Mouse (Mus musculus) left cerebral cortex, postnatal 25 days (tissue): ENCODE results near the gene Zdhhc14. TPM values are rescaled to one million over a fixed set of nuclear protein-coding genes. Genes with fewer than 3 reads are reported as not detected.
A peak's percentile ranks its signal among the peaks of the same experiment; 100 is the strongest.

Experiments
- DNase-seq, 2 experiments: peaks; one replicate each; pipeline ENCODE4 v3.0.0; 2022; ENCODE audit warnings: low spot score in 2 of 2, mixed read lengths in 1 of 2
- intact Hi-C: fragments of 180-260 bp; cut with DNase I; formaldehyde crosslinking; loops from one replicate; pipeline ENCODE4 v1.15.1; 2025
- total RNA-seq, 2 experiments: library from RNA; stranded (reverse); gene quantifications; 2 replicates each; pipeline ENCODE4 v1.2.3; 2021

The Zdhhc14 gene
- total RNA-seq, 2 experiments from 2014 or later, result 51.3 to 53.2 TPM

DNA sequence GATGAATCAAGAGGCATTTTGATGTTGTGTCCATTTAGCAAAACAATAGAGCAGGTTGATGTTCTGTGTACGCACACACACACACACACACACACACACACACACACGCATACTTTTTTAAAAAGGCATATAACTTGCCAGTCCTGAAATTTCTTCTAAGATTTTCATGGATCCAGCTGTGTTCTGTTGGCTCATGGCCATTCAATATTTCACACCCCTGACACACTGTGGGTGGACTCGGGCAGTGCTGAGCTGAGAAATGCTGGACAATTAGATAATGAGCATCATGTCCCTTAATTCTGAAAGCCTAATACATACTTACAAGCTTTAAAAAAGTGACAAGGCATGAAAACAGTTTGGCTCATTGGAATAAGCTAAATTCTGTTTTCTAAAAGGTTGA is 200.3 kb downstream of the Zdhhc14 start:
- DNase-seq, result no peak
- intact Hi-C loops, result no loop called here

DNA sequence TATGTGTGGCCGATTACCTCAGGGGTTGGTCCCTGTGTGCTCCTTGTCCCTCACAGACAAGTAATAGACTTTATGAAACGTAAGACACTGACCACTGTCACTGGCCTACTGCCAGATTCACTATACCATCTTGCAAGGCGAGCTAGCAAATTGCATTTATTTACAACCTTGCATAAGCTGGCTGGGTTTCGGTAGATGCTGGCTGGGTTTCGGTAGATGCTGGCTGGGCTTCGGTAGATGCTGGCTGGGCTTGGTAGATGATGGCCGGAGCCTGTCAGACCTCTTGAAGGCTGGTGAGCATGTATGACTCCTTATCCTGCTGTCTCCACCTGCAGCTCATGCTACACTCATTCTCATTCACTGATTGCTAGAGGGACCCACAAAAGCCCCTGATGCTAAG is 200.9 kb downstream of the Zdhhc14 start:
- DNase-seq, result no peak
- intact Hi-C loops, result no loop called here

DNA sequence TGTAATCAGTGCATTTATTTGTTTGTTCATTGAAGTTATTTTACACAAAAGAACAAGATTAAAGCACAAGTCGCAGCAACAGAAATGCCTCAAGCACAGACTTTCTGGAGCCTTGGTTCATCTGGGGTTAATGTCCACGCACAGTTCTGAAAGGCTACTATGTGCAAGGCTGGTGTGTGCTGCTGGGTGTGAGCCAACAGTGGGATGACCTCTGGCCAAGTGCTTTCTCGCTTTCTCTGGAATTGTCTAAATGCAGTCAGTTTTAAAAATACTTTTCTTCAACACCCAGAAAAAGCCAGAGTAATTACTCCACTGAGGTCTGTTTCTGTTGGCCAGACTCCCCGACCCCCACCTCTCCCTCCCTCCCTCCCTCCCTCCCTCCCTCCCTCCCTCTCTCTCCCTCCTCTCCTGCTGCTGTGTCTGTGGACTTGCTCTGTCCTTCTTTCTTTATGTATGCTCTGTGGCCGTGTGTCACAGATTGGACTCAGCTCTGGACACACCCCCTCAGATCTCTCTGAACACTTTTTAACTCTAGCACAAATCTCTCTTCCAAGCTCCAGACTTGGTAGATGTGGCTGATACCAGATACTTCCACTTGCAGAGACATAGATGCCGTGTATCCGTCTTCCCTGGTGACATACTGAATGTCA is 206.2 kb downstream of the Zdhhc14 start:
- no peak for DNase-seq
- intact Hi-C loops, result no loop called here

DNA sequence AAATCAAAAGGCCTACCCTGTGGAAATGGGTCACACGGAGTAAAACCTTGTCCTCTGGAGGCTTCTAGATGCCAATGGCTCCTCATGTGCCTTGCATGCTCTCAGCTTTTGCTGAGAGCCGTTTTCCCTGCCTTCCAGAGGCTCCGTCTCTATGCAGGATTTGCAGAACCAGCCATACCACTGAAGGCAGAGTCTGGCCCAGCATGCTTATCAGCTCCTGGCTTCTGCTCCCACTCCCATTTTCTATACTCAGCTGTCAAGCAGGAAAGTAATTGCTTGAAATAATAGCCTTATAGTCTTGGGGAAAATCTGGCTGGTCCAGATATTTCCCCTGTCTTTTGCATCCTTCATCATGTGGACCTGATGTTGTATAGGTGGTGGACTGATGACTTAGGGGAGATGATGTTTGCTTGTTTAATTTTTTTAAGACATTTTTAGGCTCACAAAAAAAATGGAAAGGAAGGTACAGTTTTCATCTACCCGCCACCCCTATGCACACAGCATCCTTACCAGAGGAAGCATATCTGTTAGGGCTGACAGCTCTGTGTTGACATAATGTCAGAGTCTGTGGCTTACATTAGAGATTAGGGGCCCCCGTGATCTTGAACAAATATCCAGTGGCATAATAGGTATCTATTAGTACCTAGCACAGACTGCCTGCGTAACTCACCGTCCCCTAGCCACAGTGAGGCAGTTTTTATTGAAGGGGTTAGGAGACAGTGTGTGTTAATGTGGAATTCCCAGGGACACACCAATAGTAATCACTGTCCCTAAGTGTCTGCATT is 218.2 kb downstream of the Zdhhc14 start:
- intact Hi-C loops, result no loop called here
- DNase-seq, result no peak

DNA sequence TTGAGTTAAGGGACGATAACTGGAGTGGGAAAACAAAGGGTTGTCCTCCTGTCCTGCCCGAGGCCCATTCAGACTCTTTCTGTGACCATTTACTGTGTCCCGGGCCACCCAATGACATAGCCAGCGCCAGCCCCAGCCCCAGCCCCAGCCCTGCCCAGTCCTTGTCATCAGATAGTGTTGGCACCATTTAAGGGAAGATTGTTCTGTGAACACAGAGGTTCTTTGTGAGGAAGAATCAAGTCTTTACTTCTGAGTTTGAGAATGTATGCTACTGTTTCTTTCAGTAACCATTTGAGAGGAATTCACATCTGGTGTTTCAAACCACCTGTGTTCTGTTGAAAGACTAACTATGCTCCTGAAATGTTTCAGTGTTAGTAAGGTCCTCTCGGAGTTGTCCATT is 219.5 kb downstream of the Zdhhc14 start:
- intact Hi-C loops, result no loop called here
- peak in 1 of 2 experiments; percentile 13 for DNase-seq

DNA sequence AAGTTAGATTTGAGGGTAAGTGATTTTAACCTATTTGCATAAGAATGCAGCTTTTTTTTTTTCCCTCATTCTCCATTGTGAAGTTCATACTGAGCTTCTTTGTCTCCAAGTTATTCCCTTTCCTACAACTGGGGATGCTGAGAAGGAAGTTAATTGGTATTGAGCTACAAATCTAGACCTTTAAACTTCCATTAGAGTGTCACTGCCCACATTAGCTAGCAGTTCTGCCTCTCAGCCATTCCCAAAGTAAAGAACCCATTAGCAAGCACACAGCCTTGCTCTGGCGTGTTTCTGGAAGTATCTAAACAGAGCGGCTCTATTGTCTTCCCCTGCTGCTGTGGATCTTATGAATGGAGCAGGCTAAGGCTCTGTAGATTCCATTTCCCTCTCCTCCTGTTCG is 220.8 kb downstream of the Zdhhc14 start:
- intact Hi-C loops, result no loop called here
- no peak for DNase-seq

DNA sequence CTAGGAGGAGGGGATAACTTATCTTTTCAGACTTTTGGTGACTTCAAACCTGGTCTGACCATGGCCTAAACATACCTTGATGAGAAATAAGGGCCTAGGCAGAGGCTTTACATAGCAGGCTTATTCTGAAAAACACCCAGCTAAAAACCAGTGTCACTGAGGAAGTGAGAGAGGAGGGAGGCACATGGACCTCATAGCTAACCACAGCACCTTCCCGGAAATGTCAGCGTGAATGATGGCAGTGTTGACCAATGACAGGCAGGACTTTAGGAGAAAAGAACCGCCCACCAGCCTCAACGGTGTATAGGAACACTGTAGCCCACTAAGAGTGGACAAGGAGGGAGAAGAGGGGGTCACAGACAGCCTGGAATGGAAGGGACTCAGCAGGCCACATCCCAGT is 224.6 kb downstream of the Zdhhc14 start:
- DNase-seq, result no peak

DNA sequence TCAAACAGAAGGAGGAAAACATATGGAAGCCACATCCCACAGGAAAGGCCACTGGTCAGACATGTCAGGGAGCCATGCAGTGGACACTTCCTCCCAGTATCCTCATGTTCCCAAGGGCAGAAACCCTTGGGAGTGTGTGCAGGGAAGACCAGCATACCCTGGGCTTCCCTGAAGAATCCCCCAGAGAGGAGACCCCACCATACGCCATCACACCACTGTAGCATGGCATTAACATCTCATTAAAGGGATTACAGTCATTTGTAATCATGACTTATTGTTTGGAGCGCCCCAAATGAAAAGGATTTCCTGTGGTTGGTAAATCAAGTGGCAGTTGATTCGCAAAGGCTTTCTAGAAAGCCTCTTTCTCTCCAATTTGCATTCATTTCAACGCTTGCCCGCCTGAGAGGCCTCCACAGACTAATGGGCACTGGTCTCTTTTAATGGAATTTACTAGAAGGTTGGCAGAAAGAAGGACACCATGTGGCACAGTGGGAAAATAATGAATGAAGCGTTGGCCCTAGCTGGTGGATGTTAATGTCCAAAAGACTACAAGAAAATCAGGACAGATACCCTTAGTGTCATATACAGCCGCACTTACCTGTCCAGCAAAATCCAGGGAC is 226.5 kb downstream of the Zdhhc14 start:
- no peak for DNase-seq
- intact Hi-C loops, result no loop called here

More for the DNA sequence above, 224.6 kb downstream of the Zdhhc14 start:
- intact Hi-C loops, result no loop called here

DNA sequence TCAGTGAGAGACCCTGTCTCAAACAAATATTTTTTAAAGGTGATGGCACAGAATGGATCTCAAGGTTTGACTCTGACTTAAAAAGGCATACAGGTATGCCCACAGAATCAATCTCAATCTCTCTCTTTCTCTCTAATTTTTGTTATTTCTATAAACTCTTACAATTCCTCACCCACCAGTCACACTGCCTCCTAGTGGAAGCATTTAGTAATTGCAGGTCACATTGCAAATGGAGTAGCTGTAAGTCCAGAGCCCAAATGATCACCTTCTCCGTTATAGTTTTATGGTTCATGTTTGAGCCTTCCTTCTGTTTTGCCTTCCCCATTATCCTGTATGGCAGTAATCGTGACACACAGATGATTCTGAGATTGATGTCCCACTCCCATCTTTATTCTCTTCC is 230.4 kb downstream of the Zdhhc14 start:
- no peak for DNase-seq
- intact Hi-C loops, result no loop called here

DNA sequence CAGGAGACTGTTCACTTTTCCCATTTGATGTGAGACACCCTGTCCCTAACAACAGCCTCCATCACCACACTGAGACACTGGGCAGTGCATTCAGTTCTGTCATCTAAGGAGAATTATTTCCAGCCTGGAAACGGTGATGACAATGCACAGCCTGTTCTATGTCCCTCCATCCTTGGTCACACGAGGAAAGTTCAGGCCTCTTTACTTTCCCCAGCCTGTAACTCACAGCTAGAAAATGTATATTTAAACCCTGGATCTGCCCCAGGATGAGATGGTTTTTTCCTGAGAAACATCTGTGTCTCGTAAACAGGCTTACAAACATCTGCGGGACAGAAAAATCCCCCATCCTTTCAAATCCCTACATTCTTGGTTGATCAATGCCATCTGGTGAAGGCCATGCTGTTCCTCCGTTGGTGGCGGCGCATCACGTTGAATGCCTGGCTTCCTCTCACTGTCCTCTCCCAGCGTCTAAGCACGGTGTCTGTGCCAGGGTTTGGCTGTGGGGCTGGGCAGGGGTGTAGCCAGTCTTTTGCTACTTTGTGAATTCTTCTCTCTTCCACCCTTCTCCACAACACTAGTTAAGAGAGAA is 231.3 kb downstream of the Zdhhc14 start:
- intact Hi-C loops, result no loop called here
- no peak for DNase-seq

DNA sequence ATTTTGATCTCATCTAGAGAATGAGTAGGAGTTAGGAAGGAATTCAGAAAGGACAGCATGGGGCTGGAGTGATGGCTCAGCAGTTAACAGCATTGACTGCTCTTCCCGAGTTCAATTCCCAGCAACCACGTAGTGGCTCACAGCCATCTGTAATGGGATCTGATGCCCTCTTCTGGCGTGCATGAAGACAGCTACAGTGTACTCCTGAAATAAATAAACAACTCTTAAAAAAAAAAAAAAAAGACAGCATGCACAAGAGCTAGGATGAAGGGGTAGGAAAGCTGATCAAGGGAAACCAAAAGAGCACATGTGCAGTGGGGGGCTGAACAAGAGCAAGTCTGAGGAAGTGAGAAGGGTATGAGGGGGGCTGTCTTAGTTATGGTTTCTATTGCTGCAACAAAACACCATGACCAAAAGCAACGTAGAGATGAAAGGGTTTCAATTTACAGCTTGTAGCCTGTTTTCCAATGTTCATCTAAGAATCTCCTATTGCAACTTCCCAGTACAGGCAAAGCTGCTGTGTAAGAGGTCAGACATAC is 237.3 kb downstream of the Zdhhc14 start:
- intact Hi-C loops, result no loop called here
- no peak for DNase-seq

DNA sequence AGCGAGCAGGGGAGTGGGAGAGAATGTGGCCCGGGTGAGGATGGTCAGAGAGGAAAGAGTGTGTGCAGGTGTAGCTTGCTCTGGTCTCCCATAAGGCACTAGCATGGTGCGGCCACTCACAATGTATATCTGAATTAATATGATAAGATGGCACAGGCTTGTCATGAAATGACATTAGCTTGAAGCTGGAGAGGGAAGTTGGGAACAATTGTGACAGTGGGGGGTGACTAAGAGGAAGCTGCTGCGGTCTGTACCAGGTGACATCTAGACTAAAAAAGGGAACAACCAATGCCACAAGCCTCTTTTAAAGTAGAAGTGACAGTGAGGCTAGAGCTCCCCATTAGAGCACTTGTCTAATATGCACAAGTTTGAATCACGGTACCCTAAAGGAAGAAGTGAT is 238.2 kb downstream of the Zdhhc14 start:
- intact Hi-C loops, result no loop called here
- no peak for DNase-seq

DNA sequence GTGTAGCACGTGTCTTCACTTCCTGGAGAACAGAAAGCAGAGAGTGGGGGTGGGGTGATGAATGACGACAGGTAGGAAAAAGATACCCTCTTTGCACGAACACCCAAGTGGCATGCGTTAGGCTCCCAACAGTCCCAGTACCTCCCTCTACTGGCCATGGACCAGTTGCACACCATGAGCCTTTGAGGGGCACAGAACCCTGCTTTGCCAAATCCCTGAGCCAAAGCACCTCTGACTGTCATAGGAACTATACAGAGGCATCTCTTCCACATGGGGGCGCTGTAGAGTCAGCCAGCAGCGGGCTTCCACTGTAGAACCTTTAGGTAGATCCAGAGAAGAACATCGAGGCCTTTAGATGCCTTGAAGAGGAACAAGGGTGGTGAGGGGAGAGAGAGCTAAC is 241.0 kb downstream of the Zdhhc14 start:
- peak; percentile 31 to 52 for DNase-seq

DNA sequence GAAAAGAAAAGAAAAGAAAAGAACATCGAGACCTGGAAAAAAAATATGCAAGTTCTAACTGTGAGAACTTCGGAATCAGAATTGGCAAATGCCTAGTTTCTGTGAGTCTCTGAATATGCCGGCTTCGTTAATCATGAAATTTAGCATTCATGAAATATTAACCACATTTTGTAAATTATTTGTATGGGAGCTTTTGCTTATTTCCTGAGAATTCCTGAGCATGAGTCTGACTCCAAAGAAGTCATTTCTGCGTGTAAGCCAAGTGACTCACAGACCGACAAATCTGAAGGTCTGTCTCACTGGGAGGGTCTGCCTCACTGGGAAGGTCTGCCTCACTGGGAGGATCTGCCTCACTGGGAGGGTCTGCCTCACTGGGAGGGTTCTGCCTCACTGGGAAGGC is 248.7 kb downstream of the Zdhhc14 start:
- intact Hi-C loops, result no loop called here
- no peak for DNase-seq

More for the DNA sequence above, 241.0 kb downstream of the Zdhhc14 start:
- intact Hi-C loops, result loop anchor here (1.0 kb wide), 1 partner anchor 293 kb away; the partner anchor contains the start of gene Tmem242

DNA sequence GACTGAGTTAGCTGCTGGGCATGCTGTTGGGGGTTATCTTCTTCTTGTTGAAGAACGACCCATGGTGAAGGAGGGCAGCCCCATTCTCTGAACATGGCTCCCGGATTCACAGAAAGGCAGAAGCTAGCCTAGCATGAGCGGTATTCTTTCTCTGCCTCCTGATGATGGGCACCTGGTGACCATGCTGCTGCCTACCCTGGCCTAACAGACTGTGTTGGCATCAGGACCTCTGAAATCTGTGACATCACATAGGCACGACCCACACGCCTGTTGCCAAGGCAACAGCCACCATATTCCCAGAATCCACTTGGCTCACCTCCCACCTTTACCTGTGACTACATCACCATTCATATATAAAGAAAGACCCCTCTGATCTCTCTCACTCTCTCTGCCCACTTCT is 251.7 kb downstream of the Zdhhc14 start:
- intact Hi-C loops, result no loop called here
- DNase-seq, result no peak

DNA sequence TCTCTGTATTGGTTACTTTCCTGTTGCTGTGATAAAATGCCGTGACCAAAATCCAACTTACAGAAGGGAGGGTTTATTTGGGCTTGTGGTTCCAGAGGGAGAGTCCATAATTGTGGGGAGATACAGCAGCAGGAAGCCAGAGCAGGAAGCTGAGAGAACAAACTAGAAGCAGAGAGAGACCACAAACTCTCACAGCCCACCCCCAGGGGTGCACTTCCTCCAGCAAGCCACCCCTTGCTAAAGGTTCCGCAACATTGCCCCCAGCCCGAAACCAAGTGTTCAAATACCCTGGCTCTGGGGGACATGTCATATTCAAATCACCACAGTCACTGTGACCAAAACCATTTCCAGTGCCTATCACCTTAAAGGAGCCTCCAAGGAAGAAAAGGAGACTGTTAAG is 254.0 kb downstream of the Zdhhc14 start:
- intact Hi-C loops, result loop anchor here (5.0 kb wide), 1 partner anchor 254 kb away; the partner anchor contains the start of gene Zdhhc14
- no peak for DNase-seq

DNA sequence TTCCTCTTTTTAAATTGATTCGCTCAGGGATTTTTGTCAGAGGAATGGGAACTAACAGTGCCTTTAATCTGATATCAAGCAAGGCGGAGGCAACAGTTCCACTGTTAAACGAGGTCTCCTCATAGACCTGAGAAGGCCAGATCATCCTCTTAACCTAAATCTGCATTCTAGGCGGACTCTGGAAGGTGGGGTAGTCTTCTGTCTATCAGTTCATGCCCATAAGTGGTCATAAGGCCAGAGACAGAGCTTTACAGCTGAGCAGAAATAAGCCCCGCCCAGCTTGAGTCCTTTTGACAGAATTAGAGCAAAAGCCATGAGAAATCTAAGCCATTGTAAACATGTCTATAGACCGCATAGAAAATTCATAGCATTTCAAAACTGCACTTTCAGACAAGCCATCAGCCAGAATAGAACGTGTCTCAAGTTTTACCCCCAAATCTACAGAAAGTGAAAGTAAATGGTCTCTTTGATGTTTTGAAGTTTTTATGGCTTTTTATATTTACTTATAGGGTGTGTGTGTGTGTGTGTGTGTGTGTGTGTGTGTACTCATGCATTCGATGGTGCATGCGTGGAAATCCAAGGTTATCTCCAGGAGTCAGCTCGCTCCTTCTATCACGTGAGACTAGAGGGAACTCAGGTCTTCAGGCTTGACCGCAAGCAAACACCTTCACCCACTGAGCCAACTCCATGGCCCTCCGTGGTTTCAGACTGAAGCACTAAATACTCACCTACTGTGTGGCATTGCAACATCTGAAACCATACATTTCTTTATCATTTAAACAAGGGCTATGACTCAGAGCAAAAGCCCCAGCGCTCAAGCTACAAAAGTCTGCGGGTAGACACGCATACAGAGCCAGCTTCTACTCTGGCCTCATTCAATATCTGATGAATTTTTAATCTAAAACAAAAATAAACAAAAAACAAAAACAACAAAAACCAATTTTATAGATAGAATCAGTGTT is 255.5 kb downstream of the Zdhhc14 start:
- intact Hi-C loops, result loop anchor here (1.0 to 5.0 kb wide), 2 partner anchors 256 to 308 kb away; partner anchors contain the start of genes Tmem242 and Zdhhc14
- no peak for DNase-seq

DNA sequence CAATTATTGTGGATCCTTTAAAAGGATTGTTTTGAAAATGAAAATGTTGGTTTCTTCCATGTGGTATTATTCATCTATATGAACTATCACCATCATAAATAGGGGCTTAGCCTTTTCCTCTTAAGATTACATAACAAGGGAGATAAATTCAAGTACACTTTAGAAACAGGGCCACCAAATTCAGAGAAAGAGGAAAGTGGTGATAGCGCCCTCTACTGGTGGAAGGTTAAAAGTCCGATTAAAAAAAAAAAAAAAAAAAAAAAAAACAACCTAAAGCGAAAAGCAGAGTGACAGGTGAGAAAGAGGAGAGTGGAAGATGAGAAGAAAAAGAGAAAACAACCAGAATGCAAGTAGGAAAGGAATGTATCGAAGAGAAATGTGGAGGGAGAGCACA is 256.1 kb downstream of the Zdhhc14 start:
- DNase-seq, result peak in 1 of 2 experiments; percentile 35
- intact Hi-C loops, result loop anchor here (1.0 to 5.0 kb wide), 2 partner anchors 256 to 308 kb away; partner anchors contain the start of genes Tmem242 and Zdhhc14

DNA sequence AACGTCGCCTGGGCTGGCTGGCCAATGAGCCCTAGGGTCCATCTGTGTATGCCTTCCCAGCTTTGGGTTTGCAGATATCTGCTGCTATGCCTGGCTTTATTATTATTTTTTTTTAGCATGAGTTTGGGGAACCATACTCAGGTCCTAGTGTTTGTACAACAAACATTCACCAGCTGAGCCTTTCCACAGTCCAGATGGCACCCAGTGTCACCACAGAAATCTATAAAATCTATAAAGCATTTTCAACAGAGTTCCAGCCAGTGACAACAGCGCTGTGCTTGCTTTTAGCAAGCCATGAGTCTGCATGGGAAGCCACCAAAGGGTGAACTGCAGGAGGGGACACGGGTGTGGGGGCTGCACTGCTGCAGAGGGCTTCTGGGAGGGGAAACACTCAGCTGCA is 257.9 kb downstream of the Zdhhc14 start:
- intact Hi-C loops, result no loop called here
- no peak for DNase-seq
